Mouse (Mus musculus) C2C12 (cell line): ENCODE results near the gene Col4a1. TPM values are rescaled to one million over a fixed set of nuclear protein-coding genes. Genes with fewer than 3 reads are reported as not detected.

Source experiments
- H3K27me3 ChIP-seq: one replicate; pipeline ENCODE4 v1.6.1; 2011; ENCODE audit not compliant: control insufficient read depth, insufficient read depth, insufficient read length
- H3K36me3 ChIP-seq: one replicate; pipeline ENCODE4 v1.6.1; 2011; ENCODE audit not compliant: control insufficient read depth, insufficient read depth
- H3K4me3 ChIP-seq: one replicate; pipeline ENCODE4 v1.5.1; 2011; ENCODE audit warnings: mild to moderate bottlenecking, control low read depth; ENCODE audit not compliant: poor library complexity, insufficient read depth, severe bottlenecking
- H3K79me2 ChIP-seq: one replicate; pipeline ENCODE4 v1.6.1; 2011; ENCODE audit not compliant: control insufficient read depth, insufficient read depth
- H3K79me3 ChIP-seq: one replicate; pipeline ENCODE4 v1.6.1; 2011; ENCODE audit warnings: low read depth, control low read depth
- H3ac ChIP-seq: one replicate; pipeline ENCODE3; 2011; ENCODE audit warnings: low read depth; ENCODE audit not compliant: control insufficient read depth, insufficient read length
- CEBPB ChIP-seq: IDR thresholded peaks from one replicate; pipeline ENCODE4 v1.6.1; 2011; ENCODE audit warnings: low read depth, mild to moderate bottlenecking, control low read depth, moderate library complexity
- CTCF ChIP-seq: IDR thresholded peaks from one replicate; pipeline ENCODE4 v1.5.1; 2011; ENCODE audit not compliant: control insufficient read depth, insufficient read depth, insufficient read length
- FOSL1 ChIP-seq: IDR thresholded peaks from one replicate; pipeline ENCODE4 v1.8.0; 2011; ENCODE audit warnings: mild to moderate bottlenecking, low read length; ENCODE audit not compliant: poor library complexity, insufficient read depth, severe bottlenecking
- MAX ChIP-seq: IDR thresholded peaks from one replicate; pipeline ENCODE4 v1.6.1; 2011; ENCODE audit warnings: mild to moderate bottlenecking, control low read depth
- MYOD1 ChIP-seq: IDR thresholded peaks from one replicate; pipeline ENCODE4 v1.6.1; 2011; ENCODE audit warnings: low read depth; ENCODE audit not compliant: control insufficient read depth, insufficient read length
- MYOG ChIP-seq: IDR thresholded peaks from one replicate; pipeline ENCODE4 v1.6.1; 2011; ENCODE audit not compliant: control insufficient read depth, insufficient read length; ENCODE audit errors: extremely low read depth
- USF1 ChIP-seq: IDR thresholded peaks from one replicate; pipeline ENCODE4 v1.6.1; 2011; ENCODE audit warnings: low read depth, mild to moderate bottlenecking, control low read depth, moderate library complexity
- polyA plus RNA-seq: library from polyadenylated mRNA; unstranded; fragments of >200 nt; fragmentation: generic; extraction: Trizol; gene quantifications from one replicate; pipeline ENCODE4 v1.2.1, GENCODE M21; 2012; ENCODE audit warnings: missing spikeins

Gene Col4a1
- polyA plus RNA-seq, 1 experiment = 74.7 TPM

GRCm38 (mm10) chr8:11265971-11266370, 46.7 kb downstream of the Col4a1 start:
- Histone ChIP-seq H3K36me3 (no peaks in the 10 kb centered on the region), H3K79me3 (peaks cover 5% of the 10 kb centered on the region), H3ac (no peak overlapping the region), H3K4me3 (no peak overlapping the region), H3K27me3 (no peaks in the 10 kb centered on the region), H3K79me2 (peaks cover 35% of the 10 kb centered on the region)
- no peak for TF ChIP-seq CTCF
- no peak for TF ChIP-seq MYOD1
- TF ChIP-seq FOSL1 = no peak
- TF ChIP-seq MAX = no peak
- TF ChIP-seq USF1 = no peak
- no peak for TF ChIP-seq CEBPB
- no peak for TF ChIP-seq MYOG

- peaks cover 23% of the 10 kb centered on the region for H3K79me2 ChIP-seq
- no peak overlapping the region for H3K4me3 ChIP-seq
- TF ChIP-seq MAX = no peak
- TF ChIP-seq FOSL1 = no peak
- no peak for TF ChIP-seq USF1
- no peak for TF ChIP-seq CTCF
- TF ChIP-seq MYOD1 = no peak
- TF ChIP-seq CEBPB = no peak
- TF ChIP-seq MYOG = no peak
Observed at GRCm38 (mm10) chr8:11263848-11264247, 48.8 kb downstream of the Col4a1 start.

DNA sequence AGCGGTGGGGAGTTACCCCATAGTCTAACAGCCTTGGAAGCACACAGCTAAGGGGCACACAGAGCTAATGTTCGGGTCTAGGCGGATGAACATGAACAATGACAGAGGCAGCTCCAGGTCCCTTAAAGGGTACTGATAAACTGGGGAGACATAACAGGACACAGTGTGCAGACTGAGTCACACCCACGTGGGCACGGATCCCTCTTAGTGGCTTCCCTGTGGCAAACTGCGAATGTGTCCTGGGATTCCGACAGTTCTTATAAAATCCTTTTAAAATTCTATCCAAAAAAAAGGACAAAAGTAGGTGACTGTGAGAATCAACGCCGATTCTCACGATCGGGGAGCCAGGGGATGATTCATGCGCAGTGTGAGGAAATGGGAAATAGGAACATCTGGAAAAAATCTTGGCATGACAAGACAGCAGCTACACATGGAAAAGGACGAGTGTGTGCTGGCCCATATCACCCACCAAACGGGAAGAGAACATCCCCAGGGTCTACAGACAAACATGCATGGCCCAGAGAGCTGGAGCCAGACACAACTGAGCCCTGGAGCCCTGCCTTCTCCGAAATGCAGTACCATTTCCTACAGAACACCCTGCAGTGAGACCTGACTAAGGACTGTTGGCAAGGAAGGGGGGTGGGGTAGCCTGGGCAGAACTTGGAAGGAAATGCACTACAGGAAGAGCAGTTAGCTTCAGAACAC, 50.4 kb downstream of the Col4a1 start:
- Histone ChIP-seq H3K79me2 (peaks cover 26% of the 10 kb centered on the region), H3K4me3 (no peak overlapping the region), H3ac (no peak overlapping the region), H3K36me3 (no peaks in the 10 kb centered on the region), H3K27me3 (no peaks in the 10 kb centered on the region), H3K79me3 (peaks cover 5% of the 10 kb centered on the region)
- TF ChIP-seq MAX (no peak), MYOD1 (no peak), CEBPB (peak; percentile 14), USF1 (peak; percentile 46), FOSL1 (no peak)

More at GRCm38 (mm10) chr8:11263848-11264247, 48.8 kb downstream of the Col4a1 start:
- Histone ChIP-seq H3K36me3 (no peaks in the 10 kb centered on the region), H3K79me3 (peaks cover 5% of the 10 kb centered on the region), H3ac (no peak overlapping the region), H3K27me3 (no peaks in the 10 kb centered on the region)

GRCm38 (mm10) chr8:11259832-11260615, 52.6 kb downstream of the Col4a1 start:
- Histone ChIP-seq H3K79me3 (peaks cover 7% of the 10 kb centered on the region), H3K79me2 (peaks cover 46% of the 10 kb centered on the region), H3ac (peak overlapping the region; percentile 61), H3K4me3 (no peak overlapping the region), H3K27me3 (no peaks in the 10 kb centered on the region), H3K36me3 (no peaks in the 10 kb centered on the region)
- TF ChIP-seq MAX (peak; percentile 7), MYOD1 (peak; percentile 62), FOSL1 (peak; percentile 92), CTCF (no peak)

GRCm38 (mm10) chr8:11258517-11259136, 54.0 kb downstream of the Col4a1 start:
- Histone ChIP-seq H3K4me3 (no peak overlapping the region), H3K79me2 (peaks cover 58% of the 10 kb centered on the region), H3ac (no peak overlapping the region), H3K36me3 (no peaks in the 10 kb centered on the region), H3K79me3 (peaks cover 7% of the 10 kb centered on the region), H3K27me3 (no peaks in the 10 kb centered on the region)
- TF ChIP-seq CEBPB (no peak), USF1 (no peak), CTCF (no peak), MYOD1 (peak; percentile 98), MYOG (no peak), MAX (peak; percentile 58), FOSL1 (peak; percentile 66)
